Mouse (Mus musculus) myocyte (in vitro differentiated cells): Measurements from ENCODE around the gene Tada3. TPM values are rescaled to one million over a fixed set of nuclear protein-coding genes. Genes with fewer than 3 reads are reported as not detected.

Experiments used
- H3K27me3 ChIP-seq: one replicate; pipeline ENCODE4 v1.6.1; 2011; ENCODE audit not compliant: control insufficient read depth, insufficient read depth, insufficient read length
- H3K36me3 ChIP-seq: one replicate; pipeline ENCODE4 v1.6.1; 2011; ENCODE audit not compliant: control insufficient read depth, insufficient read depth
- H3K4me2 ChIP-seq: one replicate; pipeline ENCODE4 v1.6.1; 2011; ENCODE audit warnings: low read depth, control low read depth
- H3K4me3 ChIP-seq: one replicate; pipeline ENCODE4 v1.5.1; 2011; ENCODE audit warnings: mild to moderate bottlenecking, control low read depth, moderate library complexity
- H3K79me2 ChIP-seq: one replicate; pipeline ENCODE4 v1.6.1; 2011; ENCODE audit not compliant: control insufficient read depth, insufficient read depth
- H3ac ChIP-seq: one replicate; pipeline ENCODE4 v1.6.1; 2011; ENCODE audit not compliant: control insufficient read depth, insufficient read length
- CEBPB ChIP-seq: IDR thresholded peaks from 2 replicates; pipeline ENCODE4 v1.6.1; 2011; ENCODE audit warnings: mild to moderate bottlenecking, moderate library complexity; ENCODE audit not compliant: poor library complexity, insufficient read depth, severe bottlenecking
- E2F4 ChIP-seq: IDR thresholded peaks from one replicate; pipeline ENCODE4 v1.6.1; 2011; ENCODE audit warnings: mild to moderate bottlenecking, control low read depth, moderate library complexity; ENCODE audit not compliant: insufficient read depth
- MAX ChIP-seq: IDR thresholded peaks from one replicate; pipeline ENCODE4 v1.6.1; 2011; ENCODE audit warnings: low read depth, mild to moderate bottlenecking, control low read depth
- MYOD1 ChIP-seq, 3 experiments: IDR thresholded peaks; one replicate each; pipeline ENCODE4 v1.6.1; 2011; ENCODE audit warnings: control low read depth in 2 of 3, low read depth in 2 of 3, mild to moderate bottlenecking in 2 of 3, moderate library complexity in 1 of 3; ENCODE audit not compliant: insufficient read length in 2 of 3, control insufficient read depth in 1 of 3
- MYOG ChIP-seq, 3 experiments: IDR thresholded peaks; one replicate each; pipeline ENCODE4 v1.6.1; 2011; ENCODE audit warnings: control low read depth in 2 of 3, low read depth in 2 of 3, mild to moderate bottlenecking in 2 of 3; ENCODE audit not compliant: insufficient read length in 2 of 3, control insufficient read depth in 1 of 3, insufficient read depth in 1 of 3
- POLR2A ChIP-seq: IDR thresholded peaks from one replicate; pipeline ENCODE4 v1.6.1; 2011; ENCODE audit warnings: low read depth, mild to moderate bottlenecking, control low read depth, moderate library complexity; ENCODE audit not compliant: insufficient read length
- POLR2AphosphoS2 ChIP-seq: IDR thresholded peaks from one replicate; pipeline ENCODE4 v1.6.1; 2011; ENCODE audit warnings: low read depth, control low read depth; ENCODE audit not compliant: insufficient read length
- REST ChIP-seq: IDR thresholded peaks from one replicate; pipeline ENCODE4 v1.6.1; 2011; ENCODE audit warnings: mild to moderate bottlenecking, control low read depth, moderate library complexity; ENCODE audit not compliant: insufficient read depth, insufficient read length
- SRF ChIP-seq: IDR thresholded peaks from one replicate; pipeline ENCODE4 v1.6.1; 2011; ENCODE audit warnings: low read depth; ENCODE audit not compliant: control insufficient read depth, insufficient read length
- TCF12 ChIP-seq: IDR thresholded peaks from one replicate; pipeline ENCODE4 v1.6.1; 2011; ENCODE audit warnings: mild to moderate bottlenecking, control low read depth; ENCODE audit not compliant: poor library complexity, insufficient read depth, severe bottlenecking
- TCF3 ChIP-seq: IDR thresholded peaks from one replicate; pipeline ENCODE4 v1.6.1; 2011; ENCODE audit warnings: low read depth, control low read depth; ENCODE audit not compliant: insufficient read length
- USF1 ChIP-seq: IDR thresholded peaks from one replicate; pipeline ENCODE4 v1.6.1; 2011; ENCODE audit warnings: low read depth, mild to moderate bottlenecking, control low read depth, moderate library complexity
- polyA plus RNA-seq: library from polyadenylated mRNA; unstranded; fragments of >200 nt; fragmentation: generic; extraction: Trizol; gene quantifications from one replicate; pipeline ENCODE4 v1.2.1, GENCODE M21; 2012; ENCODE audit warnings: missing spikeins

The Tada3 gene
- polyA plus RNA-seq, 1 experiment: 32.1 TPM

DNA sequence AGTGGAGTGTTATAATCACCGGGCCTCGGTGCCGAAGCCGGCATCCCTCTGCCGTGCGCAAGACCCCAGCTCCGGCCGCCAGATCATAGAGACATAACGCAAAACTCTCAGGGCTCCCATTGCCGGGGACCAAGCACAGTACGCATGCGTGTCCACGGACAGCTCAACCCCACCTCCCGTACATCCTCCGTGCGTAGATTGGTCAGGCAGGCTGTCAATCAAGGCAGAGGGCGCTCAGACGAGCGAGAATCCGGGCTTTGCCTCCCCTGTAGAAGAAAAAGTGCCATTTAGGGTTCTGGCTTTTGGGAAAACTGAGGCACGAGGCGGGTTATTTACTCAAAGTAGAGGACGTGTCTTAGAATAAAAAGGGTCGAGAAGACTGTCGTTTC, 41.5 kb upstream of the Tada3 start, which contains the start of gene Rpusd3:
Gene Rpusd3, minus strand, starts transcription at position 142 of the 389 bp plus-strand sequence.
- H3K79me2 ChIP-seq: no peaks in the 10 kb centered on the region
- H3K4me2 ChIP-seq: peak within 1 kb of the TSS; percentile 91
- H3ac ChIP-seq: peak within 1 kb of the TSS; percentile 23
- TF ChIP-seq REST: no peak
- peak; percentile 86 for TF ChIP-seq POLR2AphosphoS2
- no peak for TF ChIP-seq TCF3
- no peak for TF ChIP-seq TCF12
- TF ChIP-seq SRF: peak; percentile 51
- no peak for TF ChIP-seq E2F4
- TF ChIP-seq POLR2A: peak; percentile 87
- no peak for TF ChIP-seq CEBPB
- no peak for TF ChIP-seq MYOG (IDR thresholded peaks at IDR 0.05; ENCODE audit: control insufficient read depth in 1 of 3, insufficient read depth in 1 of 3, insufficient read length in 2 of 3, low read depth in 2 of 3)
- TF ChIP-seq MYOD1 (IDR thresholded peaks at IDR 0.05; ENCODE audit: control insufficient read depth in 1 of 3, insufficient read length in 2 of 3, low read depth in 2 of 3): no peak
- TF ChIP-seq MAX: no peak
- no peak for TF ChIP-seq USF1
- peak within 1 kb of the TSS; percentile 42 for H3K4me3 ChIP-seq
- no peaks in the 10 kb centered on the region for H3K27me3 ChIP-seq
- no peaks in the 10 kb centered on the region for H3K36me3 ChIP-seq

- TF ChIP-seq MYOG (IDR thresholded peaks at IDR 0.05; ENCODE audit: control insufficient read depth in 1 of 3, insufficient read depth in 1 of 3, insufficient read length in 2 of 3, low read depth in 2 of 3) (no peak), CEBPB (no peak), REST (no peak), SRF (no peak), TCF12 (no peak), POLR2AphosphoS2 (no peak), TCF3 (no peak)
- Histone ChIP-seq H3K79me2 (no peaks in the 10 kb centered on the region), H3K4me3 (peak overlapping the region; percentile 42), H3ac (peak overlapping the region; percentile 23), H3K4me2 (peak overlapping the region; percentile 91), H3K36me3 (no peaks in the 10 kb centered on the region), H3K27me3 (no peaks in the 10 kb centered on the region)
These were observed 40.9 kb upstream of the Tada3 start for GRCm38 (mm10) chr6:113418441-113419198.

DNA sequence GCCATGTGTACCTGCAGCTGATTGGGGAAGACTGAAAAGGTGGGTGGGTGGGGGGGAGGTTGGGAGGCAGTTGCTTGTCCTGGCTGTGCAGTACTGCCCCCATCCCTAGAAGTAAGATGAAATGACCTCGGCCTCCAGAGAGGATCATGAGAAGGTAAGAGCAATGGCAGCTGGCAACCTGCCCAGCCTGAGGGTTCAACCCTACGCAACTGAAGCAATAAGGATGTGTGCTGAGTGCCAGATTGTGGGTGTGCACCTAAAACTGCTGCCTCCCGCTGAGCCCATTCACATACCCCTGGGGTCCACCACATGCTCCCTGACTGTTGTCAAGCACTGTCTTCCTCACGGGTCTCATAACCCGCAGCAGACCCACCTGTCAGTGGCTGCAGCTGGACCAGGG, 38.7 kb upstream of the Tada3 start:
- Histone ChIP-seq H3K36me3 (no peaks in the 10 kb centered on the region), H3K79me2 (no peaks in the 10 kb centered on the region), H3ac (no peak overlapping the region), H3K4me2 (no peak overlapping the region), H3K4me3 (no peak overlapping the region), H3K27me3 (no peaks in the 10 kb centered on the region)
- TF ChIP-seq POLR2A (no peak), USF1 (no peak), TCF3 (no peak), SRF (no peak), REST (no peak), TCF12 (no peak), CEBPB (no peak), E2F4 (no peak), POLR2AphosphoS2 (no peak), MYOG (IDR thresholded peaks at IDR 0.05; ENCODE audit: control insufficient read depth in 1 of 3, insufficient read depth in 1 of 3, insufficient read length in 2 of 3, low read depth in 2 of 3) (no peak), MYOD1 (IDR thresholded peaks at IDR 0.05; ENCODE audit: control insufficient read depth in 1 of 3, insufficient read length in 2 of 3, low read depth in 2 of 3) (no peak), MAX (no peak)

GRCm38 (mm10) chr6:113410001-113410400, 32.3 kb upstream of the Tada3 start:
- H3K36me3 ChIP-seq: no peaks in the 10 kb centered on the region
- no peak overlapping the region for H3K4me3 ChIP-seq
- H3K4me2 ChIP-seq: no peak overlapping the region
- no peak for TF ChIP-seq POLR2A
- no peak for TF ChIP-seq POLR2AphosphoS2
- no peak for TF ChIP-seq MAX
- TF ChIP-seq MYOG (IDR thresholded peaks at IDR 0.05; ENCODE audit: control insufficient read depth in 1 of 3, insufficient read depth in 1 of 3, insufficient read length in 2 of 3, low read depth in 2 of 3): no peak
- TF ChIP-seq REST: no peak
- TF ChIP-seq CEBPB: no peak
- TF ChIP-seq SRF: no peak
- no peak for TF ChIP-seq MYOD1 (IDR thresholded peaks at IDR 0.05; ENCODE audit: control insufficient read depth in 1 of 3, insufficient read length in 2 of 3, low read depth in 2 of 3)
- TF ChIP-seq TCF12: no peak
- no peak for TF ChIP-seq TCF3
- no peak for TF ChIP-seq USF1
- TF ChIP-seq E2F4: no peak
- H3ac ChIP-seq: no peak overlapping the region
- H3K27me3 ChIP-seq: no peaks in the 10 kb centered on the region
- no peaks in the 10 kb centered on the region for H3K79me2 ChIP-seq
